Mouse (Mus musculus) C2C12 (cell line): ENCODE measurements around the gene Tjp3.

Experiments used
- CEBPB ChIP-seq: IDR thresholded peaks from one replicate; pipeline ENCODE4 v1.6.1; 2011; ENCODE audit warnings: low read depth, mild to moderate bottlenecking, control low read depth, moderate library complexity
- CTCF ChIP-seq: IDR thresholded peaks from one replicate; pipeline ENCODE4 v1.5.1; 2011; ENCODE audit not compliant: control insufficient read depth, insufficient read depth, insufficient read length
- MAX ChIP-seq: IDR thresholded peaks from one replicate; pipeline ENCODE4 v1.6.1; 2011; ENCODE audit warnings: mild to moderate bottlenecking, control low read depth
- MYOD1 ChIP-seq: IDR thresholded peaks from one replicate; pipeline ENCODE4 v1.6.1; 2011; ENCODE audit warnings: low read depth; ENCODE audit not compliant: control insufficient read depth, insufficient read length
- MYOG ChIP-seq: IDR thresholded peaks from one replicate; pipeline ENCODE4 v1.6.1; 2011; ENCODE audit not compliant: control insufficient read depth, insufficient read length; ENCODE audit errors: extremely low read depth
- USF1 ChIP-seq: IDR thresholded peaks from one replicate; pipeline ENCODE4 v1.6.1; 2011; ENCODE audit warnings: low read depth, mild to moderate bottlenecking, control low read depth, moderate library complexity

DNA sequence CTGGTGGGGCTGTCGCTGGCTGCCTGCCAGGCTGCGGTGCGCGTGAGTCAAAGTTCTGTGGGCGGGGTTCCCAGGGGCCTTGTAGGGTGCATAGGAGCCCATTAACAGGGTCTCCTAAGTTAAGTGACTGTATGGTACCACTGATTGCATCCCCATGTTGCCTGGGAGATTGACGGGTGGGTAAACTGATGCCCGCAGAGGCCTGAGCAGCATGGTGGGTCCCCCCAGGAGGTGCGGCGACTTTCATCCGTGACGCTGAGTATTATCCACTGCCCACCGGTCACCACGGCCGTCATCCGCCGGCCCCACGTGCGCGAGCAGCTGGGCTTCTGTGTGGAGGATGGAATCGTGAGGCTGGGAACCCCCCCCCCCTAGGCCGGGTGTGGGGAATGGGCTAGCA, 19.0 kb downstream of the Tjp3 start:
- TF ChIP-seq CTCF: no peak
- no peak for TF ChIP-seq CEBPB
- no peak for TF ChIP-seq MAX
- no peak for TF ChIP-seq MYOD1
- no peak for TF ChIP-seq USF1
- TF ChIP-seq MYOG: no peak
